Mouse (Mus musculus): ENCODE results near the gene Gm20388. TPM values are rescaled to one million over a fixed set of nuclear protein-coding genes. Genes with fewer than 3 reads are reported as not detected.
"Not testable (repeated sequence)": the region's sequence is repeated elsewhere in the genome, so short reads cannot be mapped to it uniquely, and the experiment has no call there.

Gm20388 gene
- total RNA-seq, 2 experiments from 2014 or later: 5.8 TPM; not detected in 1

GRCm38 (mm10) chr8:120698426-120698825 is 787.8 kb downstream of the Gm20388 start:
- DNase-seq: no peak

GRCm38 (mm10) chr8:120699079-120699478 is 788.4 kb downstream of the Gm20388 start:
- no peak for DNase-seq

- no peak for DNase-seq
Observed at GRCm38 (mm10) chr8:120699565-120699964, 788.9 kb downstream of the Gm20388 start.

GRCm38 (mm10) chr8:120700053-120700452 is 789.4 kb downstream of the Gm20388 start:
- DNase-seq: no peak

- DNase-seq: no peak
Observed at GRCm38 (mm10) chr8:120701758-120702465, 791.3 kb downstream of the Gm20388 start.

- DNase-seq: peak; percentile 53
Observed at GRCm38 (mm10) chr8:120704203-120704602, 793.6 kb downstream of the Gm20388 start.

- DNase-seq: no peak
Observed at GRCm38 (mm10) chr8:120705163-120705562, 794.5 kb downstream of the Gm20388 start.

- DNase-seq: no peak
Observed at GRCm38 (mm10) chr8:120706193-120706592, 795.6 kb downstream of the Gm20388 start.

- DNase-seq: no peak
Observed at GRCm38 (mm10) chr8:120709176-120709575, 798.5 kb downstream of the Gm20388 start.

- DNase-seq: no peak
Observed at GRCm38 (mm10) chr8:120715200-120715599, 804.6 kb downstream of the Gm20388 start.

- no peak for DNase-seq
Observed at GRCm38 (mm10) chr8:120715996-120716680, 805.5 kb downstream of the Gm20388 start.

GRCm38 (mm10) chr8:120719586-120720236 is 809.1 kb downstream of the Gm20388 start:
- DNase-seq: no peak

GRCm38 (mm10) chr8:120723025-120723424 is 812.4 kb downstream of the Gm20388 start:
- no peak for DNase-seq

- DNase-seq: not testable (repeated sequence)
Observed at GRCm38 (mm10) chr8:120724096-120724495, 813.5 kb downstream of the Gm20388 start.

GRCm38 (mm10) chr8:120724816-120725575 is 814.4 kb downstream of the Gm20388 start:
- no peak for DNase-seq

GRCm38 (mm10) chr8:120725576-120725950 is 814.9 kb downstream of the Gm20388 start:
- DNase-seq: no peak

- DNase-seq: no peak
Observed at GRCm38 (mm10) chr8:120726051-120726450, 815.4 kb downstream of the Gm20388 start.

- no peak for DNase-seq
Observed at GRCm38 (mm10) chr8:120728488-120729160, 818.0 kb downstream of the Gm20388 start.

- no peak for DNase-seq
Observed at GRCm38 (mm10) chr8:120731582-120731981, 820.9 kb downstream of the Gm20388 start.

GRCm38 (mm10) chr8:120732068-120732467 is 821.4 kb downstream of the Gm20388 start:
- DNase-seq: no peak

- DNase-seq: peak; percentile 91
Observed at GRCm38 (mm10) chr8:120735770-120736481, 825.3 kb downstream of the Gm20388 start, which contains the start of gene Irf8. TSS of gene Irf8 (plus strand) at chr8:120736358.

Data from heart, postnatal 4 days (tissue).